Mouse (Mus musculus) heart, embryonic 10.5 days (tissue): ENCODE measurements around the gene Gm20388. TPM values are rescaled to one million over a fixed set of nuclear protein-coding genes. Genes with fewer than 3 reads are reported as not detected.
A peak's percentile ranks its signal among the peaks of the same experiment; 100 is the strongest.

ENCODE experiments used
- DNase-seq: peaks from one replicate; pipeline ENCODE4 v3.0.0-alpha.2; 2017; ENCODE audit warnings: low spot score
- H3K27ac ChIP-seq: fragments of 300-500 bp; sonication (generic); 2 replicates; pipeline ENCODE4 v1.5.1; 2016; ENCODE audit warnings: mild to moderate bottlenecking
- H3K27me3 ChIP-seq: fragments of 300-500 bp; sonication (generic); 2 replicates; pipeline ENCODE4 v1.6.1; 2016; ENCODE audit warnings: mild to moderate bottlenecking; ENCODE audit not compliant: poor library complexity, insufficient read depth, severe bottlenecking
- H3K36me3 ChIP-seq: fragments of 300-500 bp; sonication (generic); 2 replicates; pipeline ENCODE4 v1.6.1; 2016; ENCODE audit warnings: mild to moderate bottlenecking, moderate library complexity
- H3K4me1 ChIP-seq: fragments of 300-500 bp; sonication (generic); 2 replicates; pipeline ENCODE4 v1.6.1; 2016; ENCODE audit warnings: mild to moderate bottlenecking
- H3K4me3 ChIP-seq: fragments of 300-500 bp; sonication (generic); 2 replicates; pipeline ENCODE4 v1.5.1; 2016; ENCODE audit warnings: mild to moderate bottlenecking, moderate library complexity
- H3K9me3 ChIP-seq: fragments of 300-500 bp; sonication (generic); 2 replicates; pipeline ENCODE4 v1.6.1; 2016; ENCODE audit warnings: mild to moderate bottlenecking, moderate library complexity
- WGBS: fragments of 180-500 bp; shearing (Covaris S2); methylation state at CpG from one replicate; pipeline ENCODE4 v1.1.7; 2016; 5-methylcytosine and 5-hydroxymethylcytosine counted together
- polyA plus RNA-seq: library from polyadenylated mRNA; unstranded; fragments of >200 nt; fragmentation: Nextera tagmentation; extraction: Ambion mirVana; gene quantifications from 2 replicates; pipeline ENCODE4 v1.2.1, GENCODE M21; 2016

The Gm20388 gene
- polyA plus RNA-seq, 1 experiment from 2014 or later, result 4.5 TPM

- Histone ChIP-seq H3K36me3 (no peaks in the 10 kb centered on the region), H3K27ac (no peak overlapping the region), H3K27me3 (peaks cover 22% of the 10 kb centered on the region; the same call in 1 of the 2 replicates), H3K9me3 (no peaks in the 10 kb centered on the region), H3K4me1 (peaks cover 5% of the 10 kb centered on the region; the same call in 1 of the 2 replicates), H3K4me3 (no peak overlapping the region)
- no peak for DNase-seq
- 45% methylated on average over 7 of the region's 7 CpGs for WGBS
These were observed 1852.5 kb downstream of the Gm20388 start for GRCm38 (mm10) chr8:121762999-121763699.

GRCm38 (mm10) chr8:121763700-121764013 lies 1853.0 kb downstream of the Gm20388 start:
- no peak for DNase-seq
- Histone ChIP-seq H3K4me3 (no peak overlapping the region), H3K4me1 (peaks cover 5% of the 10 kb centered on the region; the same call in 1 of the 2 replicates), H3K27ac (no peak overlapping the region), H3K27me3 (peaks cover 22% of the 10 kb centered on the region; the same call in 1 of the 2 replicates), H3K9me3 (no peaks in the 10 kb centered on the region), H3K36me3 (no peaks in the 10 kb centered on the region)
- WGBS, result 64% methylated on average over 9 of the region's 9 CpGs

GRCm38 (mm10) chr8:121765594-121766138 lies 1855.0 kb downstream of the Gm20388 start:
- 75% methylated on average over 7 of the region's 7 CpGs for WGBS
- no peak for DNase-seq
- Histone ChIP-seq H3K27ac (no peak overlapping the region), H3K9me3 (no peaks in the 10 kb centered on the region), H3K27me3 (peaks cover 28% of the 10 kb centered on the region; the same call in 1 of the 2 replicates), H3K4me1 (peaks cover 11% of the 10 kb centered on the region), H3K36me3 (no peaks in the 10 kb centered on the region), H3K4me3 (no peak overlapping the region)

- H3K4me3 ChIP-seq, result no peak overlapping the region
- H3K4me1 ChIP-seq, result peaks cover 24% of the 10 kb centered on the region; the same call in 1 of the 2 replicates
- WGBS, result 59% methylated on average over 3 of the region's 3 CpGs
- no peak for DNase-seq
- H3K9me3 ChIP-seq, result no peaks in the 10 kb centered on the region
- no peak overlapping the region for H3K27ac ChIP-seq
- H3K36me3 ChIP-seq, result no peaks in the 10 kb centered on the region
- H3K27me3 ChIP-seq, result peaks cover 22% of the 10 kb centered on the region
These were observed 1858.5 kb downstream of the Gm20388 start for GRCm38 (mm10) chr8:121769095-121769494.

- H3K9me3 ChIP-seq, result no peaks in the 10 kb centered on the region
- H3K36me3 ChIP-seq, result no peaks in the 10 kb centered on the region
- H3K4me3 ChIP-seq, result no peak overlapping the region
- H3K27me3 ChIP-seq, result peaks cover 22% of the 10 kb centered on the region
- peaks cover 24% of the 10 kb centered on the region; the same call in 1 of the 2 replicates for H3K4me1 ChIP-seq
- no peak overlapping the region for H3K27ac ChIP-seq
- 90% methylated on average over 2 of the region's 2 CpGs for WGBS
- no peak for DNase-seq
These were observed 1859.0 kb downstream of the Gm20388 start for GRCm38 (mm10) chr8:121769621-121770020.

GRCm38 (mm10) chr8:121770845-121771752 lies 1860.5 kb downstream of the Gm20388 start:
- H3K4me1 ChIP-seq, result peaks cover 24% of the 10 kb centered on the region; the same call in 1 of the 2 replicates
- H3K36me3 ChIP-seq, result no peaks in the 10 kb centered on the region
- H3K27ac ChIP-seq, result no peak overlapping the region
- 42% methylated on average over 19 of the region's 19 CpGs for WGBS
- no peak overlapping the region for H3K4me3 ChIP-seq
- H3K27me3 ChIP-seq, result peaks cover 22% of the 10 kb centered on the region
- no peak for DNase-seq
- no peaks in the 10 kb centered on the region for H3K9me3 ChIP-seq

GRCm38 (mm10) chr8:121773876-121774275 lies 1863.2 kb downstream of the Gm20388 start:
- peaks cover 24% of the 10 kb centered on the region; the same call in 1 of the 2 replicates for H3K4me1 ChIP-seq
- DNase-seq, result no peak
- H3K27ac ChIP-seq, result no peak overlapping the region
- H3K27me3 ChIP-seq, result peaks cover 22% of the 10 kb centered on the region
- H3K4me3 ChIP-seq, result no peak overlapping the region
- no peaks in the 10 kb centered on the region for H3K36me3 ChIP-seq
- no peaks in the 10 kb centered on the region for H3K9me3 ChIP-seq
- 85% methylated on average over 12 of the region's 12 CpGs for WGBS

DNA sequence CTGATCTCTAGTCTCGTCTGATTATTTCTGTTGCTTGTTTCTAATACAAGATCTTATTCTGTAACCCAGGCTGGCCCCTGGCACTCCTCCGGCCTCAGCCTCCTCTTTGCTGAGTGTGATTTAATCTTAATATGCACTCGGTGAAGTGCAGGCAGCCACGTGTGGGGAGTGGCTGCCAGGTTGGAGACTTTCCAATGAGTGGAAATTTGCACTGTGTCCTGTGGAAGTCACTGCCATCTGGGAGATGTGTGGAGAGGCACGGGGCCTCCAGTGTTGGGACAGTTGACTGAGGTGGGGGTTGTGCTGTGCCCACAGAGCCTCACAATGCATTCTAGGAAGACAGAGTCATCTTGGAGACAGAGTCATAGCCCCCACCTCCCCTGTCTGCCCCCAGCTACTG lies 1871.9 kb downstream of the Gm20388 start:
- Histone ChIP-seq H3K9me3 (no peaks in the 10 kb centered on the region), H3K4me1 (peaks cover 43% of the 10 kb centered on the region), H3K36me3 (no peaks in the 10 kb centered on the region), H3K4me3 (no peak overlapping the region), H3K27ac (no peak overlapping the region), H3K27me3 (no peaks in the 10 kb centered on the region)
- WGBS, result 70% methylated on average over 5 of the region's 5 CpGs
- DNase-seq, result no peak

- H3K27me3 ChIP-seq, result no peaks in the 10 kb centered on the region
- peaks cover 63% of the 10 kb centered on the region for H3K4me1 ChIP-seq
- WGBS, result 29% methylated on average over 10 of the region's 10 CpGs
- no peaks in the 10 kb centered on the region for H3K36me3 ChIP-seq
- no peak overlapping the region; the same call in 1 of the 2 replicates for H3K4me3 ChIP-seq
- no peaks in the 10 kb centered on the region for H3K9me3 ChIP-seq
- H3K27ac ChIP-seq, result peak overlapping the region; percentile 89
- DNase-seq, result peak; percentile 88
These were observed 1875.9 kb downstream of the Gm20388 start for GRCm38 (mm10) chr8:121786542-121786941.

GRCm38 (mm10) chr8:121788786-121789185 lies 1878.1 kb downstream of the Gm20388 start:
- 75% methylated on average over 8 of the region's 8 CpGs for WGBS
- H3K27ac ChIP-seq, result 0 out of 2 replicates have a peak overlapping the region, but pooled peaks have one; percentile 30
- no peaks in the 10 kb centered on the region for H3K36me3 ChIP-seq
- no peak for DNase-seq
- H3K4me1 ChIP-seq, result peaks cover 73% of the 10 kb centered on the region
- no peaks in the 10 kb centered on the region for H3K27me3 ChIP-seq
- no peaks in the 10 kb centered on the region for H3K9me3 ChIP-seq
- no peak overlapping the region for H3K4me3 ChIP-seq

GRCm38 (mm10) chr8:121792159-121792558 lies 1881.5 kb downstream of the Gm20388 start:
- no peaks in the 10 kb centered on the region for H3K9me3 ChIP-seq
- DNase-seq, result no peak
- H3K27ac ChIP-seq, result peak overlapping the region; percentile 43
- peaks cover 28% of the 10 kb centered on the region for H3K36me3 ChIP-seq
- no peak overlapping the region for H3K4me3 ChIP-seq
- H3K27me3 ChIP-seq, result no peaks in the 10 kb centered on the region
- 82% methylated on average over 7 of the region's 7 CpGs for WGBS
- peaks cover 58% of the 10 kb centered on the region for H3K4me1 ChIP-seq

GRCm38 (mm10) chr8:121792627-121793026 lies 1882.0 kb downstream of the Gm20388 start:
- H3K27me3 ChIP-seq, result no peaks in the 10 kb centered on the region
- H3K4me3 ChIP-seq, result no peak overlapping the region
- 54% methylated on average over 4 of the region's 4 CpGs for WGBS
- H3K4me1 ChIP-seq, result peaks cover 58% of the 10 kb centered on the region
- no peaks in the 10 kb centered on the region for H3K9me3 ChIP-seq
- no peak for DNase-seq
- H3K27ac ChIP-seq, result peak overlapping the region; percentile 43
- peaks cover 33% of the 10 kb centered on the region for H3K36me3 ChIP-seq

- Histone ChIP-seq H3K4me1 (peaks cover 62% of the 10 kb centered on the region), H3K9me3 (no peaks in the 10 kb centered on the region), H3K27me3 (no peaks in the 10 kb centered on the region), H3K36me3 (peaks cover 46% of the 10 kb centered on the region), H3K4me3 (no peak overlapping the region), H3K27ac (peak overlapping the region; percentile 49; the same call in 1 of the 2 replicates)
- WGBS, result 44% methylated on average over 3 of the region's 3 CpGs
- DNase-seq, result no peak
These were observed 1883.5 kb downstream of the Gm20388 start for GRCm38 (mm10) chr8:121794151-121794550.
